Mouse (Mus musculus): ENCODE results near the gene 1700030J22Rik. TPM values are rescaled to one million over a fixed set of nuclear protein-coding genes. Genes with fewer than 3 reads are reported as not detected.

Gene 1700030J22Rik
- total RNA-seq (2021): 2.2 and 3.8 TPM in 2 replicates
- long read RNA-seq, partial matches to known transcripts: 1 of 1 reads
- long read RNA-seq, other reads (novel, unspliced or antisense): 0 of 1 reads

DNA sequence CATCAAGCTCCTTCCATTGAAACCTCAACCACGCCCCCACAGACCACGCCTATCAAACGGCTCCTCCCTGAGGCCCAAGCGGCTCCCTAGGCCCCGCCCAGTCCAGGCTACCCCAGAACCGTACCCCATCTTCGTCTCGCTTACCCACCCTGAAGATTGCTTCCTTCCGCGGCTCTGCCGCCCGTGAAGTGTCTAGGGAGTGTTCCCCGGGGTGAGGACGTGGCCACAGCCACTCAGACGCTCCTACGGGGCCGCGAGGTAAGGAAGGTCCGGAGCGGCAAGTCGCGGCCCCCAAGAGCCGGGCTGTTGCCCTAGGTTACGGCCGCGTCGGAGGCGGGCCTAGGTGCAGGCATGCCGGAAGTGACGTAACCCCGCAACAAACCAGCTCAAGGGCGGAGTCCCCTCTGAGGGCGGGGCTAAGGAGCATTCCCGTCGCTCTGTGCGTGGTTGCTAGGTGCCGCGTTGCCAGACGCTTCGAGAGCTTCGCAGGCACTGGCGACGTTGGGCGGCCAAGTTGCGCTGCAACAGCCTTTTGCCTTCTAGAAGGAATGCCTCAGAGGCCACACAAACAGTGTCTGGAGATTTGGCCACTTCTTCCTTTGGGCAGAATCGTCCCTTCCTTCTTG is at the start of gene 1700030J22Rik:
Gene 1700030J22Rik, minus strand, starts transcription at position 329 of the 626 bp plus-strand sequence.
- DNase-seq: peak; percentile 97

DNA sequence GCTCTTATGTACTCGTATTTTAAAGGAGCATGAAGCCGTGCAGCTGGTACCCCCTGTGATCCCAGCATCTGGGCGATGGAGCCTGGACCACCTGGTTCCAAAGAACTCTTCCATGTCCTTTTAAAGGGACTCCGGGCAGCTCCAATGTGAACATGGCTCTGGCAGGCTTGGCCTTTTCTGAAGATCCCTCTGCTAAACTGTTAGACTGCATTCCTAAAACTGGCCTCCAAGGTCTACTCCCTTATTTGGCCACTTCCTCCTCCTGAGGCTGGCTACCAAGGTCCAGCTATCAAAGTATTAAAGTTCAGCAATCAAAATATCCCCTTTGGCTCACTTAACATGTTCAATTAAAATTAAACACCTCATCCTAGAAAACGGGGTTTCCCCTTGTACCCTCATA is 48.8 kb upstream of the 1700030J22Rik start:
- no peak for DNase-seq

DNA sequence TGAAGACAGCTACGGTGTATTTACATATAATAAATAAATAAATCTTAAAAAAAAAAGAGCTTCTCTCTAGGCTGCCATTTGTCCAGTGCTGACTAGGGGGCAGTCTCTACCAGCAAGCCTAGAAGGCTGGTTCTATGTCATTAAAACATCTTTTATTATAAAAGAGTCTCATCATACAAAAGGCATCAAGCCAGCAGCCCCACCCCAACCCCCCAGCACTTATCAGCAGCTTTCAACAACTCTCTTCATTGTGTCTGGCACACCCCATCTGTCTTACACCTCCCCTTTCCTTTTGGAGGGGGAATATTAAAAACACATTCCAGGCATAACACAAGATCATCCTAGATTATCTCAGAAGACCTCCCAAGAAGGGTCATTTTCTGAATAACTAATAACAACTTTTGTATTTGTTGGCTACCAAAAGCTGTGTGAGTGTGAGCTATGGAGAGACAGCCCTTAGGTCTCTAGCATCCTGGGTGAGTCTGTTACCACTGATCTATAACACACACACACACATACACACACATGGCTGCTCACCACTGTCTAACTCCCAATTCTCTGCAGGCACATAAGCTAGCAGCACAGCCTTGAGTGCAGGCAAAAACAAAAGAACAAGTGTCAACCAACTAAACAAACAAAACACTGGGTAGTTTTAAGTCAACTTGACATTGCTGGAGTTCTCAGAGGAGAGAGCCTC is 43.7 kb upstream of the 1700030J22Rik start:
- no peak for DNase-seq

DNA sequence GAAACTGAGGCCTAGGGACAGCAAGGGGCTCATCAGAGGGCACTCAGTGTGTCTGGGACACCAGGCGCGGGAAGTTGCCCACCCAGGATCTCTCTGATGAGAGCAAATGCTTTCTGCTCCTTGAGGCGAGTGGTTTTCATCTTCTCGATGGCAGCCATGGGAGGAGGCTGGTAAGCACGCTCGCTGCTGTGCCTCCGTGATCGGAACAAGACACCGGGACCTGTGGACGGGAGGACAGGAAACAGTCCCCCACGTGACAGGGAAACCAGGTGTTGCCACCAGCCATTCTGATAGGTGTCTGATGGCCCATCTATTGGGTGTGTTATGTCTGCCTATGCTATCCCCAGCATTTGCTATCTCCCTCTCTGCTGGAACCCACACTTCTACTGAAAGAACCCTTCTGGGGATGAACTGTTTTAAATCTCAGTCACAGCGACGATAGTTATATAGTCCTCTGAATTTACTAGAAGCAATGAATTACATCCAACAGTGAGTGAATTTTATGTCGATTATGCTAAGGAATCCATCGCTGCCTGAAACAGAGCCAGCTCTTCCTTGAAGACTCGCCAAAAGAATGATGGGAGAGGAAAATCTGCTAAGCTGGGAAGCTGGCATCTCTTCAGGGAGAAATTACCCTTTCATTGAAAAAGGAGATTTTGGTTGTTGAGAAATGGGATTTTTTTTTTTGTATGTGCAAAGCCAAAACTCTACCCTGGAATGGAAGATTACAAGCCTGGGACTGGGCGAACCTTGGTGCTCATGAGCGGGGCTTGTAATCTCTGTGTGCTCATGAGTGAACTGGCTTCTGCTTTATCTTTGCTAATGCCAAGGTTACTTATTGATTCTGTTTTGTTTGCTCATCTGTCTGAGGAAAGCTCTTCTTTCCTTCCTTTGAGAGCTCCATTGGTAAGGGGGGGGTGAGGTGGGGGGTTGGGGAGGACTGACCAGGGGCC is 40.8 kb upstream of the 1700030J22Rik start:
- no peak for DNase-seq

DNA sequence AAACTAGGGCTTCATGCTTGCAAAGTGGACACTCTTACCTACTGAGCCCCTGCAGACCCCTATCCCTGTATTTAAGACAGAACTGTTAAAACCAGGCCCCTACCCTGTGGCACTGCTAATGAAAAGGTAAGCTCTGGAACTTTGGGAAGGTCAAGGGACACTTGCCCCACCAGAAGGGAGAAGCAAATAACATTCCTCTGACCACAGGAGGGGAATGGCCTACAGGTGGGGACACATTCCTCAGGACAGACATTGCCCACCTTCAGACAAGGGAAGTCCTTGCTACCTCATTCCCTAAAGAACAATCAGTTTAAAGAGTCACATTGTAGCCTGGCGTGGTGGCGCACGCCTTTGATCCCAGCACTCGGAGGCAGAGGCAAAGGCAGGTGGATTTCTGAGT is 39.1 kb upstream of the 1700030J22Rik start:
- no peak for DNase-seq

DNA sequence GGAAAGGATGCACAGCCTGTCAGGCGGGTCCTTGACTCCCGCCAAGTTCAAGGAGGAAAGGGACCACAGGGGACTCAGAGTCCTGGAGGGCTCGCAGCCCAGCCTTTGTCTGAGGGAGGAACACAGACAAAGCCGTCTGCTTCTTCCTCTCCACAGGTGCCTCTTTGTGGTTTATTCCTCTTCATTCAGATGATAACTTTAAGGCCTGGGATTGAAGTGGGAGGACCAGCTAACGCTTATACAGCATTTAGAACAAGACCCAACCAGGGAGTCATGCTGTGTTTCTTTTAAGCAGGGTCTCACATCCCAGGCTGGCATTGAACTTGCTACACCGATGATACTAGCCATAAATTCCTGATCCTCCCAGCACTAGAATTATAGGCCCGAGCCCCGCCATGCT is 38.2 kb upstream of the 1700030J22Rik start:
- no peak for DNase-seq

DNA sequence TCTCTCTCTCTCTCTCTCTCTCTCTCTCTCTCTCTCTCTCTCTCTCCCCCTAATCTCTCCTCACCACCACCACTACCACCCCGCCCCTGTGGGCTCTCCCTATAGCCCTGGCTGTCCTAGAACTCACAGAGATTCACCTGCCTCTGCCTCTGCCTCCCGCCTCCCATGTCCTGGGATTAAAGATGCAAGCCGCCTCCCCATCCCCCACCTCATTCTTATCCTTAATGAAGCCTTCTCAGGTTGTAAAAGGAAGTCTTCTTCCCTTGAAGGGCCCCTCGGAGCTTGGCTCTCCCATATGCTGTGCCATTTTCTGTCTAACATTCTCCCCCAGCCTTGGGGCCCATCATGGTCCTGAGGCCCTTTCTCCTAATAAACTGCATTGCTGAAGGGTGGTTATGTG is 36.9 kb upstream of the 1700030J22Rik start:
- no peak for DNase-seq

DNA sequence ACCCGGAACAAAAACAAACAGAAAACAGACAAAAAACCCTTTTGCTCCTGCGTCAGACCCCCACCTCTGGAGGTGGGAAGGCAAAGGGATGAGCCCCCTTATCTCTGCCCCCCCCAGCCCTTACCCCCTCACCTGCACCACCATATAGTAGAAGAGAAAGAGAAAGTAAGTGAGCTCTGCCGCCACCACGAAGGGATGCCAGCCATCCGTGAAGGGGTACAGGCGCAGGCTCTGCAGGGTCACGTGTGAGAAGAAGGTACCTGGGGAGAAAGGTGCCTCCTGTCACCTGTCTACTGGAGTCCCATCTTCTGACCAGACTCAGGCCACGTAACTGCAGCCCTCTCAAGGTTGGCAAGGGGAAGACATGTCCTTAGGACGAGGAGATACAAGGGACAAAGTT is 32.6 kb upstream of the 1700030J22Rik start:
- DNase-seq: no peak

DNA sequence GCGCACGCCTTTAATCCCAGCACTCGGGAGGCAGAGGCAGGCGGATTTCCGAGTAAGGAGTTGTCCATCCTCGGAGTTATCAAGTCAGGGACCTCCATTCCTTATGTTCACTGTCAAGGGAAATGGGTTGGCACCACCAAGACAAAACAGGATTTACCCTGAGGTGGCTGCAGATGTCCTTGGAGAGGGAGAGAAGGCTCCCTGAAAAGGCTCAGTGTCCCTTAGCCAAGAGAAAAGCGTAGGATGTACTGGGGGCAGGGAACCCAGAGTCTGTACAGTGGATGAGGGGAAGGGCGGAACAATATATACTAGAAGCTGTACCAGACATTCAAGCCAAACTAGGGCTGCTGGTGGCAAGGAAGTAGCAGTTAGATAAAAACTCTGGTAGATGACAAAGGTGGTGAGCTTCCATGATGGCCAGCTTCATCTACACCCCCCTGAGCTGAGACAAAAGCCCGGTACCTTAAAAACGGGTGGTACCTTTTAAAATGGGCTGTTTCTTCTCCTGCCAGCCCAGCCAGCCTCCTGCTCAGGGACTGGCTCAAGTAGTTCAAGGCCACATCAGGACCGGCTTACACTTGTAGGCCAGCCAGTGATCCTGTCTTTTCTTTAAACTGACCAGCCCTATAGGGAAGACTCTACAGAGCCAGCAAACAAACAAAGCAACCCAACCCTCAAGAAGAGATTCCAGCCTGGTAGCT is 15.4 kb upstream of the 1700030J22Rik start:
- no peak for DNase-seq

DNA sequence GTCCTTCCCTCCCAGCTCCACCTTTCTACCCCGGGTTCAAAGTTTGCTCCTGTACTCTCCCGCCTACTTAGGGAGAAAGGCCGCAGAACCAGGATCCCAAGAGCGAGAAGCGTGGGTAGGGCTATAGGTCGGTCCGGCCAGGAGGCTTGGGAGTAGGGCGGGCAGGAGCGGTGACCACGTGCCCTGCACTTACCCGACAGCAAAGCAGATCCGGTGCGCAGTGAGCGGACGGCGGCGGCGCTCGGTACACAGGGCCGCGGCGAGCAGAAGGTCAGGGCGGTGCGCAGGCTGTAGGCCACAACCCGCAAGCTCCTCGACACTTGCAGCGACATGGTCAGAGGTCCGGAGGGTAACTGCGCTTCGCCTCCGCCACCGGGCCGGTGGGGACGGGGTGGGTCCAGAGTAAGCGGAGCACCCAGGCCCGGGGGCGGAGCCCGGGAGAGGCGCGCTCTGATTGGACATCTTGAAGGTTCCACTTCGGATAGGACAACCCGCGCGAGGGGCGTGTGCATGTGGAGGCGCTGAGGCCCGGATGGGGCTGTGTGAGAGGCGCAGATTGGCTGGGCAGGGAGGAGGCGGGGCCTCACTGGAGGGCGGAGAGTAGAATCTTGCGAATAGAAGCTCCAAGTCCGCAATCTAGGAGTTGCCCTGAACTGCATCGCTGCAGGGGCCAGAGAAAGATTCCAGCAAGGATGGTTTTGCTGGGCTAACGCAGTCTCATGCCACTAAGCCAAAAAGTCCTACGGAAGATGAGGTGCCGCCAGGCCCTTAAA is 14.5 kb upstream of the 1700030J22Rik start, which contains the start of gene Gcsh:
Gene Gcsh, minus strand, starts transcription at position 443 of the 773 bp plus-strand sequence.
- peak; percentile 99 for DNase-seq

DNA sequence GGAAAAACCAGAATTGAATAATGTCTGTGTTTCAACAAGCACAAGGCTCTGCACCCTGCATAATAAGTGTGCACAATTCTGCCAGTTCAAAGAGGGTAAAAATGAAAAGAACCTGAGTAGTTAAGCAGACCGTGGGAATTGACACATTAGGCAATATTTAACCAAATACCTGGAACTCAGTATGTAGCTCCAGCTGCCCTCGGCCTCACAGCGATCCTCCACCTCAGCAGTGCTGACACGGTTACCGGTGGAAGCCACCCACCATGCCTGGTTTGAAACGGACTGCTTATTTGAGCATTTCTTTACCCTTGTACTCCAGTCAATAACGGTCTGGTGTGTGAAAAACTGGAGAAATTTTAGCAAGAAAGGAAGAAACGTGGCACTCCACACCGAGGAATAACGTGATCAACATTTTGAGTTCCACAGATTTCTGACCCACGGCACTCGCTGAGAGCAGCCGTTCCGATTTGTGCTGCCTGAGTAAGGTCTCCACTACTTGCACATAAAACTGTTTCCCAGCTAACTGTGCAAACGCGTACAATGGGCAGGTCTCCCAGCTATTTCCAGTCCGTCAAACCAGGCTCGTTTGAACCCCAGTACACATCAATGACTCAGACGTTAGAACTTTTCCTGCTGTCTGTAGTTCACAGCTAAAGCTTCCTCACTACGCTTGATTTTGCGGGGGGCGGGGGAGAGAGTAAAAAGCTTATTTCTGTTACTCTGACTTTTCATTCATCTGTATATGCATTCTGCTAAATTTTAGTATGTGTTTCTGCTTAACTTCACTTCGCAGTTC is 13.6 kb upstream of the 1700030J22Rik start:
- DNase-seq: peak; percentile 10

DNA sequence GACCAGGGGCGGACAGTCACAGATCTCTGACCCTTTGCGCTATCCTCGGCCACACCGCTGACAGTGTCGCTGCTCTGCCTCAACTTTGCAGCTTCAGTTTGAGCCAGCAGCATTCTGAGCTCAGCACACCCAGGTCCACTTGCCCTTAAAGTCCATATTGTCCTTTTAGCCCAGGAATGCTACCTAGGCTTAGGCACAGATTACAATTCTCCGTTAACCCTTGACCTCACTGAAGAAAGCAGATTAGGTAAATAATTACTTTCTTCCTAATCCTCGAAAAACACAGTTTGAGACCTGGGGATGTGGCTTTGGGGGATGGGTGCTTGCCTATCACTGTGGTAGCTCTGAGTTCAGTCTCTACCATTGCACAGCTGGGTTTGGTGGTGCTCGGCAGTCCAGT is 12.5 kb upstream of the 1700030J22Rik start:
- no peak for DNase-seq

DNA sequence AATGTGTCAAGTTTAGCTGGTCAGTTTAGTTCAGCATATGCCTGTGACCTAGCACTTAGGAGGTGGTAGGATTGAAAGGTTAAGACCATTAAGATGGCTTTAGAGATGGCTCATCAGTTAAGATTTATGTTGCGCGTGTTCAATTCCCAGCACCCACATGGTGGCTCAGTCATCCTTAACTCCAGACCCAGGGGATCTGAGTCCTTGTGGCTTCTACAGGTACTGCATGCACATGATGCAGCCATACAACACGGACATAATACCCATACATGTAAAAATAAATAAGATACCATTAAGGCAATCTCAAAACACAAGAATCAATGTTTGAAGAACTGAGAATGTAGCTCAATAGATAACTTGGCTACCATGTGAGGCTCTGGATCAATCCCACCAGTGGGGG is 11.1 kb upstream of the 1700030J22Rik start:
- no peak for DNase-seq

DNA sequence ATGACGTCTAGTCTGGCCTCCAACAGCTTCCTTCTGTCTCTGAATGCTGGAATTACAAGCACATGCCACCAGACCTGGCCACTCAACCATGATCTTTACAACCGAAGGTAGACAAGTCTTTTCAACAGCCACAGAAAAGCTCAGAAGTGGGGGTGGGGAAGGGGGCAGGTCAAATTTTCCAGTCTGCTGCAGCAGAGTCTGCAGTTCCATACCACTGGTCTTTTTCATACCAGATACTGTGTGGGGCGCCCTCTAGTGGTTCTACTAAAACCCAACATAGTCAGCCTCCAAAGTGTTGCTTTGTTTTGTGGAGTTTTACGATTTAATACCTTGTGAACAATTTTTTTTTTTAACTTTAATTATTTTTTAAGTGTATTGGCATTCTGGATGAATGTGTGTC is 1.4 kb upstream of the 1700030J22Rik start:
- DNase-seq: peak; percentile 43

DNA sequence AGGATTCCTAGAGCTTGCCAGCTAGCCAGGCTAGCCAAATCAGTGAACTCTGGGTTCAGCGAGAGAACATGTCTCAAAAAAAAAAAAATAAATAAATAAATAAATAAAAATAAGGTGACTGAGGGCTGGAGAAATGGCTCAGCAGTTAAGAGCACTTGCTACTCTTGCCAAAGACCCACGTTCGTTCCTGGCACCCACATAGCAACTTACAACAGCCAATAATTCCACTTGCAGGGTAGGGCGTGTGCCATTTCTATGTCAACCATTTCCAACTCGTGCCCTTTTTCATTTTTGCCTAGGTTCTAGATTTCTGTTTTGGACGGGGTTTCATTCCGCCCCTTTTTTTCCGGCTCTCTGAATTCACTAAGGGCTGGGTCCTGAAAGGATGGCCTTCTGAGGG is 707 bp downstream of the 1700030J22Rik start:
- no peak for DNase-seq

DNA sequence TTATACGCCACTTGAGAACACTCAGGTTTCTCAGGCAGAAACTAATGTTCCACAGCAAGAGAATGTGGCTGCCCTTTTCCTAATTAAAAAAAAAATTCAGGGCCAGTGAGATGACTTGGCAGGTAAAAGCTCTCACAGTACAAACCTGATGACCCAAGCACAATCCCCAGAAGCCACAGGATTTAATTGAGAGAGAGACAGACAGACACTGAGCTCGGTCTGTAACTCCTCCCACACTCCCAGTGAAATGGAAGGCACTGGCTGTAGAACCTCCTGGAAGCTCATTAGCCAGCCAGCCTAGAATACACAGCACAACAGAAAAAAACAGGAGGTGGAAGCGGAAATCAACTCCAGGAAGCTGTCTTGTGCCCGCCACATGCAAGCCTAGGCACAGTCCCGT is 3.2 kb downstream of the 1700030J22Rik start:
- DNase-seq: no peak

DNA sequence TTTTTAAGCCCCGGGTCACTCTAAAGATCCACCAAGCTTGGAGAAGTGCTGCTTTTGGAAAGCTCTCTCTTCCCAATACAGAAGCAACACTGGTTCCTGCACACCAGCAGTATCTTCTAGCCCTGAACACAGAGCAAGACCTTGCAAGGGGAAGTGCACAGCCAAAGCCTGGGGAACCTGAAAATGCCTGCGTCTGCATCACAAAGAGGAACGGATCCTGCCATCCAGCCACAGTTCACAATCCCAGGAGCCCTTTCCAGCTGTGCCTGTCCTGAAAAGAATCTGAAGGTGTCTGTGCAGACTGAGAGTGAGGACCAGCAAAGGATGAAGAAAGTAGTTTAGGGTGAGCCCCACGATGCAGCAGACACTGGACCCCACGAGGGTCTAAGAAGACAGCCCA is 3.7 kb downstream of the 1700030J22Rik start:
- DNase-seq: no peak

DNA sequence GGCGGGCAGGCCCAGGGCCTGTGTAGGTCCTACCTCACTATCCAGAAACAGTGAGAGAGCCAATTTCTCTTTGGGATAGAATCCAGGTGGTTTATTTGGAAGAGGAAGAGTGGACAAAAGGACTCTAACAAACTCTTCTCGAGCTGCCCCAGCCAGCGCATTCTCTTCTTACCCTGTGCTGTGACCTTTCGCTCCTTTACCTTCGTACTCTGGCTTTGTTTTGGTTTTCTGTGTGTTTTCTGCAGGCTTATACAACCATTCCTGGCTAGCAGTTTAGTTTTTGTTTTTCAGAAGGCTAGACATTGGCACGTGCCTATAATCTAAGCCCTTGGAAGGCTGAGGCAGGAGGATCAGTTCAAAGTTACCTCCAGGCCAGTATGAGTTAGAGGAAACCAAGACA is 9.2 kb downstream of the 1700030J22Rik start:
- no peak for DNase-seq

DNA sequence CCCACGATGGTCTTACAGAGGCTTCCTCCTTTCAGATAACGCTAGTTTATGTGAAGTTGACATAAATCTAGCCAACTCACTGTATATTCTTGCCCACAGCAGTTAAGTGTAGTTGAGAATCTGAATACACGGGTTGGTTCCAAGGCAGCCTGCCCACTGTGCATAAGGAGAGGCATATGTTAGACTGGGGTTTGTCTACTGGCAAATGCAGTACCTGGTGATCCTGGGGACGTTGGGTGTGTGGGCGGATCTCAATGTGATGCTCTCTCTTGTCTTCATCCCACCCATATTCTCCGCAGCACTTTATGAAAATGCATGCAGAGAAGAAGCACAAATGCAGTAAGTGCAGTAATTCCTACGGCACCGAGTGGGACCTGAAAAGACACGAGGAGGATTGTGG is 24.3 kb downstream of the 1700030J22Rik start:
- no peak for DNase-seq

DNA sequence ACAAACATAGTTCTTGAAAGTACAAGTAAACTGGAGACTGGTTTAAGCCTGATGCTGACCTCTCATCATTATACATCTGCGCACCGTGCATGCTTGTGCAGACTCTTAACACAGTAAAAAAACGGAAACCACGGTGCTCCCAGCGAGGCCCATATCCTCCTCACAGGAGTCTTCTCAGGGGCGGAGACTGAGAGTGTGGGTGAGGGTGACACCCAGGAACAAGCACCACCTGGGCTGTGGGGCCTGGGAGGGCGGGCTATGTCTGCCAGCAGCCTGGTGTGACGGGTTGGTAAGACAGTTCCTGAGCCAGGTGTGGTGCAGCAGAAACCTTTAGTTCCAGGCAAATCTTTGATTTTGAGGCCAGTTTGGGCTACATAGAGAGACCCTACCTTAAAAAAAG is 26.3 kb downstream of the 1700030J22Rik start:
- no peak for DNase-seq

All from adrenal gland, postnatal 25 days (tissue).